Mouse (Mus musculus) left cerebral cortex, postnatal 14 days (tissue): ENCODE results near the gene Rpl13. TPM values are rescaled to one million over a fixed set of nuclear protein-coding genes. Genes with fewer than 3 reads are reported as not detected.

Experiments
- DNase-seq, 2 experiments: peaks; one replicate each; pipeline ENCODE4 v3.0.0; 2021 to 2022; ENCODE audit warnings: low spot score in 2 of 2, mixed read lengths in 1 of 2
- intact Hi-C: fragments of 180-260 bp; cut with DNase I; formaldehyde crosslinking; loops from one replicate; pipeline ENCODE4 v1.15.1; 2025
- total RNA-seq, 2 experiments: library from RNA; stranded (reverse); gene quantifications; 2 replicates each; pipeline ENCODE4 v1.2.3; 2021

The Rpl13 gene
- total RNA-seq, 2 experiments from 2014 or later = 356 to 384 TPM

DNA sequence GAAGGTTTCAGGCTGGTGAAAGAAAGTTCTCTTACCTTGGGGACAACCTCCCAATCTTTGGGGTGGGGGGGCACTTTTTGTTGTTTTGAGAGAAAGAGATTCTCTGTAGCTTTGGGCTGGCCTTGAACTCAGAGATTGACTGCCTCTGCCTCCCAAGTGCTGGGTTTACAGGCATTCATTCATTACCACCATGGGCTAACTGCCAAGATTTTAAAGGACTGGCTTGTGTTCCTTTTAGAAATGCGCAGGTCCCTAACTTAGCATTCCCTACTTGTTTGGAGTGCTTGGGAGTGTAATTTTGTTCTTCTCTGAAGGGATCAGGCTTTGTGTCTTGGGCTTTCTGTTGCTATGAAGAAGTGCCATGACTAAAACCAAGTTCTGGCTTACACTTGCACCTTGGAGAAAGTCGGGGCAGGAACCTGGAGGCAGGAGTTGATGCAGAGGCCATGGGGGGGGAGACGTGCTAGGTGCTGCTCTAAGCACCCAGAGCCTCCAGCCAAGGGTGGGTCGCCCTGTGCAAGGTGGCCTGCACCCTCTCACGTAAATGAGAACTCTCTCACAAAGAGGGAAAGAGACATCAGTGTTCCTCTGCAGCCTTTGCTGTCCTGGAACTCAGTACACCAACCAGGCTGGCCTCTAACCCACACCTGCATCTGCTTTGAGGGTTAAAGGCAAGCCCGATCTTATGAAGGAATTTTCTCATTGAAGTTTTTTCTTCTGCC lies 2.1 kb downstream of the Rpl13 start:
- no peak for DNase-seq
- intact Hi-C loops = loop anchor here (5.0 kb wide), 1 partner anchor 197 kb away; no protein-coding TSS in a partner anchor

- peak in 1 of 2 experiments; percentile 64 for DNase-seq
- intact Hi-C loops = loop anchor here (2.0 kb wide), 1 partner anchor 97 kb away; no protein-coding TSS in a partner anchor
Observed at GRCm38 (mm10) chr8:123105553-123106326, 3.6 kb downstream of the Rpl13 start.

DNA sequence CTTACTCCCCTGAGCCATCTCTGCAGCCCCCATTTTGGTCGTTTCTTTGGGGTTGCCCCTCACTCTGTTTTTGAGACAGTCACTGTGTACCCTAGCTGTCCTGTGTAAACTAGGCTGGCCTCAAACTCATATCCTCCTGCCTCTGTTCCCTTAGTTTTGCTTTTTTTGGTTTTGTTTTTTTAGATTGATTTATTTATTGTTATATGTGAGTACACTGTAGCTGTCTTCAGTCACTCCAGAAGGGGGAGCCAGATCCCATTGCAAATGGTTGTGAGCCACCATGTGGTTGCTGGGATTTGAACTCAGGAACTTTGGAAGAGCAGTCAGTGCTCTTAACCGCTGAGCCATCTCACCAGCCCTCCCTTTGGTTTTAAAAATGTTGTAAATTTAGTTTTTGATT lies 4.4 kb downstream of the Rpl13 start:
- DNase-seq = no peak
- intact Hi-C loops = loop anchor here (2.0 kb wide), 1 partner anchor 96 kb away; no protein-coding TSS in a partner anchor

GRCm38 (mm10) chr8:123108010-123108409 lies 5.9 kb downstream of the Rpl13 start:
- DNase-seq = no peak
- intact Hi-C loops = no loop called here

- intact Hi-C loops = no loop called here
- no peak for DNase-seq
Observed at GRCm38 (mm10) chr8:123108953-123109352, 6.8 kb downstream of the Rpl13 start.

- DNase-seq = no peak
- intact Hi-C loops = loop anchor here (10.0 kb wide), 1 partner anchor 184 kb away; no protein-coding TSS in a partner anchor
Observed at GRCm38 (mm10) chr8:123110649-123111048, 8.5 kb downstream of the Rpl13 start.

GRCm38 (mm10) chr8:123112892-123113291 lies 10.7 kb downstream of the Rpl13 start:
- DNase-seq = no peak
- intact Hi-C loops = loop anchor here (10.0 kb wide), 1 partner anchor 182 kb away; no protein-coding TSS in a partner anchor

GRCm38 (mm10) chr8:123113908-123114469 lies 11.8 kb downstream of the Rpl13 start:
- intact Hi-C loops = loop anchor here (10.0 kb wide), 1 partner anchor 181 kb away; no protein-coding TSS in a partner anchor
- no peak for DNase-seq

- intact Hi-C loops = loop anchor here (5.0 to 10.0 kb wide), 2 partner anchors 38 to 180 kb away; no protein-coding TSS in a partner anchor
- DNase-seq = no peak
Observed at GRCm38 (mm10) chr8:123114644-123115043, 12.5 kb downstream of the Rpl13 start.

DNA sequence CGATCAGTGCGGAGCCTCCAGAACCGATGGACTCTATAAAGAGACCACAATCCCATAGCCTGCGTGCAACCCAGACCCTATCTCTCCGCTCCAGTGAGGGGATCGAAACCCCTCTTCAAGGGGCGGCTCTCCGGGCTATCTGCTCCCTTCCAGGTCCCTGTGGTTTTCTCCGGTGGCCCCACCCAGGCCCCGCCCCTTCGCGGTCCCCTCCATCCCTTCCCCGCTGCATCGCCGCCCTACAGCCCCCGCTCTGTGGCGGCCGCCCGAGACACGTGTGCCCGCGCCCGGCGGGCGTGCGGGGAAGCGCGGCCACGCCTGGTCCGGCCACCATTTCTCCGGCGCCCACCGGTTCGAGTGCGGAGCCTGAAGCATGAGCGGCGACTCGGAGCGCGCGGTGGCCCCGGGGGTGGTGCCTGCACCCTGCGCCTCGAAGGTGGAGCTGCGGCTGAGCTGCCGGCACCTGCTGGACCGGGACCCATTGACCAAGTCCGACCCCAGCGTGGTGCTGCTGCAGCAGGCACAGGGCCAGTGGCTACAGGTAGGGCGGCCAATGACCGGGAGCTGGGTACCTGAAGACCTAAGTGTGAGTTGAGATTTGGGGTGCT lies 15.1 kb downstream of the Rpl13 start, which contains the start of gene Cpne7:
Gene Cpne7 (plus strand): TSS at position 248 of the 605 bp plus-strand sequence.
- no peak for DNase-seq
- intact Hi-C loops = loop anchor here (2.0 to 10.0 kb wide), 3 partner anchors 35 to 178 kb away; no protein-coding TSS in a partner anchor

DNA sequence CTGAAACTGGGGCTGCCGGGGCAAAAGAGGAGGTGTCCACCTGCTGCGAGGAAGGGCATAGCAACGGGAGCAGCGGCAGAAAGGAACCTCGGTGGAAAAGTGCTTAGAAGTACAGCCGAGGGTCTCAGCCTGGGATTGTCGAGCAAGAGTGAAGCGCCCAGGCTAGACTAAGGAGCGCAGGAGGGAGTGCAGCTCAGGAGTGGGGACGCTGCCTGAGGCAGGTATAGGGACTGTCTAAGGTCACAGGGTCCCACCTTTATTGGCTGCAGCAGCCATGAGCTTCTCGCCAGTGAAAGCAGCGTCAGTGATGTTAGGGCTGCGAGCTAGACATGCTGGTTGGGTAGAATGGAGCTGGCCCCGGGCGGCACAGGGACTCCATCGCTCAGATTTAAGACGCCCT lies 15.6 kb downstream of the Rpl13 start:
- no peak for DNase-seq
- intact Hi-C loops = loop anchor here (2.0 to 10.0 kb wide), 3 partner anchors 35 to 177 kb away; no protein-coding TSS in a partner anchor

- DNase-seq = no peak
- intact Hi-C loops = no loop called here
Observed at GRCm38 (mm10) chr8:123122059-123122458, 19.9 kb downstream of the Rpl13 start.

GRCm38 (mm10) chr8:123122670-123123069 lies 20.5 kb downstream of the Rpl13 start:
- intact Hi-C loops = no loop called here
- DNase-seq = no peak

DNA sequence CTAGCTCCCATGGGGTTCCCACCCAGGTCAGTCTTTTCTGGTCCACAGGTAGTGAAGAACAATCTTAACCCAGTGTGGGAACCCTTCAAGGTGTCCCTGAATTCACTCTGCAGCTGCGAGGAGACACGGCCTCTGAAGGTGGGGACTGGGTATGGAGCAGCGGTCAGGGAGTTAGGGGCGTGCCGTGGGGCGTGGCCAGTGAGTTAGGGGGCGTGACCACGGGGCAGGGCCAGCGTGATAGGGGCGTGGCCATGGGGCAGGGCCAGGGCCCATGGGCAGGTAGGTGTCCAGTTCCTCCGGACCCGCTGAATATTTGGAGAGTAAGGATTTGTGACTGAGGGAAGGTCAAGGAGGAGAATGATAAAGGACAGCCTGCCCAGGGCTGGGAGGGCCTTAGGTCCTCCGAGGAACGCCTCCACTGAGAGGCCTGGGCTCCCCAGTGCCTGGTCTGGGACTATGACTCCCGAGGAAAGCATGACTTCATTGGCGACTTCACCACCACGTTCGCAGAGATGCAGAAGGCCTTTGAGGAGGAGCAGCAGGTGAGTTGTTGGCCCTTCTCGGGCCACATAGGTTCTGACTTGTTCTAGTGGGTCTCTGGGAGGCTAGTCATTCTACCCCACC lies 24.2 kb downstream of the Rpl13 start:
- DNase-seq = no peak
- intact Hi-C loops = no loop called here

- no peak for DNase-seq
- intact Hi-C loops = no loop called here
Observed at GRCm38 (mm10) chr8:123131041-123131440, 28.9 kb downstream of the Rpl13 start.

GRCm38 (mm10) chr8:123132953-123133352 lies 30.8 kb downstream of the Rpl13 start:
- intact Hi-C loops = no loop called here
- no peak for DNase-seq

GRCm38 (mm10) chr8:123134149-123134713 lies 32.1 kb downstream of the Rpl13 start:
- no peak for DNase-seq
- intact Hi-C loops = no loop called here

DNA sequence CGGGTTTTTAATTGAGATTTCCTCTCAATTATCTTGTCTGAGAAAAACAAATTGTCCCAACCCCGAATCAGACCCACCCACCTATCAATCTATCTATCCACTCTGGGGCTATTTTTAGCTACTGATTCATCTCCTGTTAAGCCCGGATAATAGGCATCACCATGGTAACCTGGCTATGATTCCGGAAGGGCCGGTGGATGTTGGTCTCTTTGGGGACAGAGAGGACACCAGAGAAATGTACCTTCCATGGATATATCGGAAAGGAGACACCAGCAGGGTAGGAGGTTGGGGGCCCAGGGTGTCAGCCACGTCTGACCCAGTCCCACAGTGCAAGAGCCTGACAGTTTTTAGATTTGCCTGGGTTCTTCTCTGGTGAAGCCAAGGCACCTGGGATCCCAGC lies 33.3 kb downstream of the Rpl13 start:
- peak; percentile 26 to 44 for DNase-seq
- intact Hi-C loops = no loop called here

- intact Hi-C loops = no loop called here
- no peak for DNase-seq
Observed at GRCm38 (mm10) chr8:123135806-123136205, 33.7 kb downstream of the Rpl13 start.
